Mouse (Mus musculus) neural tube, embryonic 14.5 days (tissue): ENCODE data around the gene Gas1. TPM values are rescaled to one million over a fixed set of nuclear protein-coding genes. Genes with fewer than 3 reads are reported as not detected.

Experiments
- ATAC-seq: fragments of 200-750 bp; cut with Nextera tagmentation; 2 replicates; pipeline ENCODE4 v1.8.0; 2017; ENCODE audit warnings: low read depth, mild to moderate bottlenecking, moderate TSS enrichment, moderate library complexity
- H3K27ac ChIP-seq: fragments of 300-500 bp; sonication (generic); 2 replicates; pipeline ENCODE4 v1.5.1; 2014; ENCODE audit warnings: low read depth, mild to moderate bottlenecking, control low read depth, low read length, moderate library complexity, mixed read lengths
- H3K27me3 ChIP-seq: fragments of 300-500 bp; sonication (generic); 2 replicates; pipeline ENCODE4 v1.6.1; 2014; ENCODE audit warnings: low read length; ENCODE audit not compliant: control insufficient read depth, insufficient read depth
- H3K36me3 ChIP-seq: fragments of 300-500 bp; sonication (generic); 2 replicates; pipeline ENCODE4 v1.6.1; 2014; ENCODE audit warnings: low read length, mixed read lengths; ENCODE audit not compliant: control insufficient read depth, insufficient read depth
- H3K4me1 ChIP-seq: fragments of 300-500 bp; sonication (generic); 2 replicates; pipeline ENCODE4 v1.6.1; 2014; ENCODE audit warnings: low read length; ENCODE audit not compliant: control insufficient read depth, insufficient read depth
- H3K4me2 ChIP-seq: fragments of 300-500 bp; sonication (generic); 2 replicates; pipeline ENCODE4 v1.6.1; 2014; ENCODE audit warnings: mild to moderate bottlenecking, low read depth, low read length, control low read depth
- H3K4me3 ChIP-seq: fragments of 300-500 bp; sonication (generic); 2 replicates; pipeline ENCODE4 v1.5.1; 2014; ENCODE audit warnings: low read depth, low read length, control low read depth, mixed read lengths
- H3K9ac ChIP-seq: fragments of 300-500 bp; sonication (generic); replicated peaks from 2 replicates; pipeline ENCODE4 v1.6.1; 2014; ENCODE audit warnings: low read depth, mild to moderate bottlenecking, control low read depth, low read length, mixed read lengths
- H3K9me3 ChIP-seq: fragments of 300-500 bp; sonication (generic); 2 replicates; pipeline ENCODE4 v1.6.1; 2016; ENCODE audit warnings: low read length; ENCODE audit not compliant: control insufficient read depth
- WGBS: fragments of 180-500 bp; shearing (Covaris S2); extraction: QIAGEN DNeasy Blood & Tissue Kit; methylation state at CpG from one replicate; pipeline ENCODE4 v1.1.7; 2014; 5-methylcytosine and 5-hydroxymethylcytosine counted together
- polyA plus RNA-seq: library from polyadenylated mRNA; unstranded; fragments of >200 nt; fragmentation: Nextera tagmentation; extraction: Ambion mirVana; gene quantifications from 2 replicates; pipeline ENCODE4 v1.2.1, GENCODE M21; 2014

Gene Gas1
- polyA plus RNA-seq, 1 experiment from 2014 or later, result 11.5 TPM

DNA sequence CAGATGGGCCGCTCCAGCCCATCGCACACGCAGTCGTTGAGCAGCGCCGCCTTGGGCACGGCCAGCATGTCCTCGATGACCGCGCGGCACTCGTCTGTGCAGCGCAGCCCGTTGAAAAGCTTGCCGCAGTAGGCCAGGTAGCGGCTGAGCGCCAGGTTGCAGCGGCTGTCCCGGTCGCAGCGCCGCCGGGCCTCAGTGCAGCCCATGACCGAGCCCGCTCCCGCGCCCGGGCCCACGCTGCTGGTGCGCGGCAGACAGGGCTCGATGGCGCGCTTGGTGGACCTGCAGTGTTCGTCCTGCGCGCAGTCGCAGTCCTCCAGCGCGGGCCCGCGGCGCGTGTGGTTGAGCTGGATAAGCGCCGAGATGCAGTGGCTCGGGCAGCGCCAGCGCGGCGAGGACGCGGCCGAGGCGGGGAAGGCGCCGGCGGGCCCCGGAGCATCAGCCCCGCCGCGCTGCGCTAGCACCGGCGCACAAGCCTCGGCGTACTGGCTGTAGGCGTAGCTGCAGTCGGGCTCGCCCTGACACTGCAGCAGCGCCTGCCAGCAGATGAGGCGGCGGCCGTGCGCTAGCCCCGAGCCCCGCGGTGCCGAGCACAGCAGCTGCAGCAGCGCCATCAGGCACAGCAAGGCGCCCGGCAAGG lies 909 bp downstream of the Gas1 start:
- Histone ChIP-seq H3K4me2 (peak overlapping the region; percentile 87), H3K9ac (peak overlapping the region; percentile 80), H3K27me3 (no peaks in the 10 kb centered on the region), H3K36me3 (no peaks in the 10 kb centered on the region), H3K4me1 (peaks cover 13% of the 10 kb centered on the region; the same call in 1 of the 2 replicates), H3K27ac (peak overlapping the region; percentile 91), H3K9me3 (no peaks in the 10 kb centered on the region), H3K4me3 (peak overlapping the region; percentile 75)
- ATAC-seq, result peak; percentile 78
- under 1% methylated on average over 61 of the region's 82 CpGs for whole genome bisulfite sequencing

DNA sequence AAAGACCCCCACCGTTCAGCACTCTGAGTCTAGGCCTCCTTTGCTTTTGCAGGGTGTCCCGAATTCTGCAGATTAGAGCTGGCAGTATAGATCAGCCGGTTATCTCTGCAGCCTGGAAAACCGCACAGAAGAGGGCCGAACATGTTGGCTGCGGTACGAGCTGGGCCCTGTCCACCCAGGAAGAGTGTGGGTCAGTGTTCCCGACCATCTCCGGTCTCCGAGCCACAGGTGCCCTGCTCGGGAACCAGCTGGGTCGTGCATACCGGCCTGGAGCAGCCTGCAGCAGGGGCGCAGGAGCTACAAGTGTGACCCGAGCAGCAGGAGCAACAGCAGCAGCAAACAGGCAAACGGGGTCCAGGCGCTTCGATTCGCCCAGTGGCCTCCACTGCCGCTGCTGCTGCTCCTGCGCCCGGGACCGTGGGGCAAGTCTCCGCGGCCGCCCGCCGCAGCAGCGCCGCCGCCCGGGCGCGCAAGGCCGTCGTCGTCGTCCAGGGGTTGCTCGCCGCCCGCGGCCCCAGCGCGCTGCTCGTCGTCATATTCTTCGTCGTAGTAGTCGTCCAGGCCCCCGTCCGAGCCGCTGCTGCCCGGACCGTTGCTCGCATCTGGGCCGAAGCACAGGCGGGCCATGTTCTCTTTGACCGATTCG lies 1.6 kb downstream of the Gas1 start:
- Histone ChIP-seq H3K9me3 (no peaks in the 10 kb centered on the region), H3K9ac (peak overlapping the region; percentile 80), H3K4me2 (peak overlapping the region; percentile 87), H3K36me3 (no peaks in the 10 kb centered on the region), H3K4me3 (peak overlapping the region; percentile 75), H3K27me3 (no peaks in the 10 kb centered on the region), H3K27ac (peak overlapping the region; percentile 91), H3K4me1 (peaks cover 13% of the 10 kb centered on the region; the same call in 1 of the 2 replicates)
- ATAC-seq, result peak; percentile 18
- under 1% methylated on average over 49 of the region's 59 CpGs for WGBS

DNA sequence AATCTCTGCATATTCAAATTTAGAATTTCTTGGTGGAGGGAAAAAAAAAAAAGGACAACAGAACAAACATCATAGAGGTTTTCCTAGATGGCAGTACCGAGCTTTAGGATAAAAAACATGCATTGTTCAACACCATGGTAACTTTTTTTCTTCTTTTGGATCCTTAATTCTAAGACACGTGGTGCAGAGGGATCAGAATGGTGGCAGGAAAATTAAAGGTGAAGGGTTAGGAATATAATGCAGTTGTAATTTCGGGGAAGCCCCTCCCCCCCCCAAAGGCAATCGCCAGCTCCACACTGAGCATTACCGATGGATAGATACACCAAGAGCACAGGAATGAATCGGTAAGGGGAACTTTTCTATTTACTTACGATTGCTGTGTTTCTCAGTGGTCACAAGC lies 2.2 kb downstream of the Gas1 start:
- Histone ChIP-seq H3K9ac (peak overlapping the region; percentile 80; the same call in 1 of the 2 replicates), H3K4me1 (peaks cover 13% of the 10 kb centered on the region; the same call in 1 of the 2 replicates), H3K4me2 (peak overlapping the region; percentile 87), H3K4me3 (peak overlapping the region; percentile 75), H3K27me3 (no peaks in the 10 kb centered on the region), H3K9me3 (no peaks in the 10 kb centered on the region), H3K27ac (no peak overlapping the region; the same call in 1 of the 2 replicates), H3K36me3 (no peaks in the 10 kb centered on the region)
- WGBS, result 0% methylated on average over 7 of the region's 7 CpGs
- ATAC-seq, result no peak

DNA sequence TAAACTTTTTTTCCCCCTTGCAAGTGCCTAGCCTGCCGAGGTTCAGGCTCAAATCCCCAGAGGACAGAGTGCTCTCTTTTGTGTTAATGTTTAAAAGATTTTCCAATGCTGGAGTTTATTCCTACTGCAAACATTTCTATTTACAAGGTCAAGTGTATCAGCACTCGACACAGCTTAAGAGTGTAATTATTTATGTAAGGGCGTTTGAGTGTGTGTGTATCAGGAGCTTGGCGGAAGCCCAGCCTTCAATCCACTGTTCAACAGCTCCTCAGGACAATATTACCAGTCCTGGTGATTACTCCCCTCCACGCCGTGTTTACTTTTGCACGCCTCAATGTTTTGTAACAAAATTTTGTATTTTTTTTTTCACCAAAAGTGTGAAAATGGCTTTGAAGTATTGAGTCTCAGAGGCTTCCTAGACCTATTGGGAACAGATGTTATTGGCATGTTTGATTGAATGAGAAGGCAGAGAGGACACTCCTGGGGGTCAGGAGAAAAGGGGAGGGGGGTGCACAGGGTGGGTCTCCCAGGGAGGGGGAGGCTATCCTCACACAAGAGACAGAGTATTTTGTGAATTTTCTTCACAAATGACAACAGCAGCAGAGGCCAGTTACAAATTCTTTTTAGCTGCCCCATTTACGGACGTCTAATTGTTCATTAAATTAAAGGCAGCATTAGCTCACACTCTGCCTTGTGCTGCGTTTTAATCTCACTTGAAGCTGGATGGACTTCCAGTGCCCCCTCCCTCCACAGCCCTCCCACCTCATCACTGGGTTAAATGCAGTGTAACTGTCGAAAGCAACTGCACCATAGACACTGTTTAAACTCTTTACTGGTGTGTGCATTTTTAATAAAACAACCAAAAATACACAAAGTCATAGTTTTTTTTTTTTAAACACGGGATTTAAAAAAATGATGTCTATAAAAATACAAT lies 3.3 kb downstream of the Gas1 start:
- H3K27ac ChIP-seq, result no peak overlapping the region
- WGBS, result 5% methylated on average over 12 of the region's 12 CpGs
- peaks cover 13% of the 10 kb centered on the region; the same call in 1 of the 2 replicates for H3K4me1 ChIP-seq
- no peaks in the 10 kb centered on the region for H3K9me3 ChIP-seq
- H3K4me3 ChIP-seq, result peak overlapping the region; percentile 75
- no peaks in the 10 kb centered on the region for H3K36me3 ChIP-seq
- no peak overlapping the region for H3K9ac ChIP-seq
- no peaks in the 10 kb centered on the region for H3K27me3 ChIP-seq
- peak overlapping the region; percentile 87 for H3K4me2 ChIP-seq
- no peak for ATAC-seq

DNA sequence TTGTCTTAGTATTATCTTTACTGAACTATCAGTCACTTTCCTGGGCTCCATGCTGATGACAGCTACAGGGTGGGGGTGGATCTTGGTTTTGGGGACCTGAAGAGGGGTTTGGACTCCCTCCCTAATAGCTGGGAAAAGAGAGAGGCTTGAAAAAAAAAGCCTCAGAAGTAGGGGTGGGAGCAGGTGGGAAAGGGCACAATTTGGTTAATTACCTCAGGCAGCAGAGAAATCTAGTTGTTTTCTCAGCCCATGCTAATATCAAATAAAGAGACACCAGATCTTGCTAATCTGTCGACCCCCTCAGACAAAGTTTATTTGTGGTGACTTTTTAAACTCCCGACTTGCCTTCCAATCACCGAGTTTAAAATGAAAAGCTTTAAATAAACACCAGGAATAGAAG lies 4.0 kb downstream of the Gas1 start:
- H3K9me3 ChIP-seq, result no peaks in the 10 kb centered on the region
- no peak overlapping the region for H3K9ac ChIP-seq
- no peak for ATAC-seq
- peaks cover 13% of the 10 kb centered on the region; the same call in 1 of the 2 replicates for H3K4me1 ChIP-seq
- peak overlapping the region; percentile 87; the same call in 1 of the 2 replicates for H3K4me2 ChIP-seq
- H3K27me3 ChIP-seq, result no peaks in the 10 kb centered on the region
- H3K36me3 ChIP-seq, result no peaks in the 10 kb centered on the region
- 0 out of 2 replicates have a peak overlapping the region, but pooled peaks have one; percentile 75 for H3K4me3 ChIP-seq
- H3K27ac ChIP-seq, result no peak overlapping the region
- under 1% methylated on average over 3 of the region's 3 CpGs for WGBS

DNA sequence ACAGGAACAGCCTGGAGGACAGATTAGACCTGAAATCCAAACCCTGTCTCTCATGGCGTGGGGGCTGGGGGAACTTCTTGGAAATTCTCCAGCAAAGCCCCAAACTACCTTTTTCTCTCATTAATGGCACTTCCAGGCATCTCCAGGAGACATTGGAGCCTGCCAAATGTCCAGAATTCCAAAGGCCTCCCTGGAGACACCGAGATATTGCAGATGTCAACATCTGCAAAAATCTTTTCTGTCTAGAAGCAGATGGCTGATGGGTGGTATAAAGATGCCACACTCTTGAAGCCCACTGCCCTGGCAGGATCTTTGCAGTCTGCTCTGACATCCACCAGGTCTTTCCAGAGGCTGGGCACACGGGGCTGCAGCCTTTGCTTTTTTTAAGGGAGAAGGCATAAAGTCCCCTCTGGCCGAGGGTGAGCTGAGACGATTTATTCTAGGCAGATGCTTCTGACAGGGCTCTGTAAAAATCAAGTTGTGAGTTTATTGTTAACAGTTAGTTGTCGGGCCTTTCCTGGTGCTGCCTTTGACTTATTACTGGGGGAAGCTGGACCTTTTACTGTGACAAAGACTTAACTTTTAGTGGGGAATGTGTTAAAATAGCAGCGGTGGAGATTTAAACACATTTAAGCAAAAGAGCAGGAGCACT lies 4.7 kb downstream of the Gas1 start:
- peaks cover 13% of the 10 kb centered on the region; the same call in 1 of the 2 replicates for H3K4me1 ChIP-seq
- H3K9ac ChIP-seq, result no peak overlapping the region
- no peaks in the 10 kb centered on the region for H3K9me3 ChIP-seq
- no peak overlapping the region for H3K4me3 ChIP-seq
- no peak overlapping the region for H3K4me2 ChIP-seq
- 9% methylated on average over 7 of the region's 7 CpGs for WGBS
- no peak for ATAC-seq
- H3K27ac ChIP-seq, result no peak overlapping the region
- no peaks in the 10 kb centered on the region for H3K36me3 ChIP-seq
- no peaks in the 10 kb centered on the region for H3K27me3 ChIP-seq

DNA sequence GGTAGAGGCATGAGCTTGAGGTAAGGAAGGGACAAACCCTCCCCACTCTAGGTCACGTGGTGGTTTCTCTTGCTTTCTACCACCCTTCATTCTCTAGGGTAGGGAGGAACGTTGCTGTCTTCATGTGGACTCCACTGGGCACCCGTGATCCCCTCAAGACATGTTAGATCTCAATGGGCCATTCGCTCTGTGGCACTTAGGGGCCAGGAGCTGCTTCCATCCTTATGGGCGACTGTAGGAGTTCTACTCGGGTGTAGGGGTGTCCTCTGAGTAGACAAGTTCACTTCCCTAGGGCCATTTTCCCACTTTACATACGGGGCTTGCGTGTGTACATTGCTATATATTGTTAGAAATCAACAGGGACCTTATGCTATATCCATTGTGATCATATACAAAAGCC lies 5.4 kb downstream of the Gas1 start:
- WGBS, result 39% methylated on average over 8 of the region's 8 CpGs
- Histone ChIP-seq H3K9me3 (no peaks in the 10 kb centered on the region), H3K9ac (no peak overlapping the region), H3K36me3 (no peaks in the 10 kb centered on the region), H3K4me1 (peaks cover 13% of the 10 kb centered on the region; the same call in 1 of the 2 replicates), H3K4me2 (no peak overlapping the region), H3K27me3 (no peaks in the 10 kb centered on the region), H3K27ac (no peak overlapping the region), H3K4me3 (no peak overlapping the region)
- ATAC-seq, result no peak

DNA sequence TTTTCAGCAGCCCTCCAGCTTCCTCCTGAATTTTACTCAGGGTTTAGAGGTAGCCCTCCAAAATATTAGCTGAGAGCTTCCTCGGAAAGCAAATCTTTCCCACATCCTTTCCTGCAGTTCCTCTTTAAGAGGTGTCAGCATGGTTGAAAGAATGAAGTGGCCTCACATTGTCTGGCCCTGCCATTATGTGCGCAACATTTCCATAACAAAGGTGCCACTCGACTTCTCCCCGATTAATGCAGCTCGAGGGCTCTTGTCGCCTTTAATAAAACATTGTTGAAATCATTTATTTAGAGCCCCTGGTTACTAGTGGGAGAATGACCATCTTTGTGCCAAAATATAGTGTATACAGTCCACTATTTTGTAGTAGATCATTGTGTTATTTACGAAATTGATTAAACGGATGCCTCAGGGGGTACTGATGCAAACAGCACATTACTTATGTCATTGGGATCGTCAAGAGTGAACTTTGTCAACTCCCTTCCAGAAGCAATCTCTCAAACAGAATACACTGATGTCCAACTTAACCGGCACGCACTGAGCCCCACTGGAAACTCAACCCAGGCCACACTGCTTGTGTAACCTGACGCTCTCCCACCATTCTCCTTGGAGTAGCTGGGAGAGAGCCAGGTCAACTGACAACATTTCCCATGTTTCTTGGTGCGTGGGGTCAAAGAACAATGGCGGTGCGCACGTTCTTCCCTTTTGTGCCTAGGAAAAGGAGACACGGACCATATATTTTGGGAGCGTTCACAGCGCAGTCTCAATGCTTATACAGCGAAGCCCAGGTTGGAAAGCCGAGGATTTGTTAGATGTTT lies 6.1 kb downstream of the Gas1 start:
- no peak overlapping the region for H3K27ac ChIP-seq

More for the DNA sequence above, 6.1 kb downstream of the Gas1 start:
- no peaks in the 10 kb centered on the region for H3K27me3 ChIP-seq
- ATAC-seq, result no peak
- WGBS, result 14% methylated on average over 21 of the region's 21 CpGs
- H3K9ac ChIP-seq, result no peak overlapping the region
- no peak overlapping the region for H3K4me3 ChIP-seq
- peaks cover 13% of the 10 kb centered on the region; the same call in 1 of the 2 replicates for H3K4me1 ChIP-seq
- no peaks in the 10 kb centered on the region for H3K36me3 ChIP-seq
- no peak overlapping the region for H3K4me2 ChIP-seq
- no peaks in the 10 kb centered on the region for H3K9me3 ChIP-seq
